Mouse (Mus musculus) monocyte, adult 59 days (primary cell): ENCODE results near the gene Gm20772. TPM values are rescaled to one million over a fixed set of nuclear protein-coding genes. Genes with fewer than 3 reads are reported as not detected.

Experiments
- total RNA-seq, 2 experiments: library from RNA; stranded (reverse); gene quantifications; one replicate each; pipeline ENCODE4 v1.2.4; 2023

Gm20772 gene
- total RNA-seq = not detected

GRCm38 (mm10) chrY:17874441-17874840, at the start of gene Gm20772, which contains the start of gene Gm20831:
Gm20772 (plus strand) TSS chrY:17874741.
Gm20831 (plus strand) TSS chrY:17874741.

GRCm38 (mm10) chrY:17846166-17846565, 28.4 kb upstream of the Gm20772 start, which contains the start of gene Gm21904:
Gm21904 (minus strand) TSS chrY:17846266.

Other genes starting within 250 kb of the Gm20772 start
- not detected for gene Gm21904, start 28.5 kb upstream of the Gm20772 start, total RNA-seq
- not detected for gene Gm20831, start within 50 bp of the Gm20772 start, total RNA-seq
- not detected for gene Srsy, start 62.6 kb downstream of the Gm20772 start, total RNA-seq
- not detected for gene Gm21764, start 187.1 kb downstream of the Gm20772 start, total RNA-seq
- gene Ssty1, start 214.4 kb downstream of the Gm20772 start, total RNA-seq = not detected